Mouse (Mus musculus): Measurements from ENCODE around the gene Muc3.

DNA sequence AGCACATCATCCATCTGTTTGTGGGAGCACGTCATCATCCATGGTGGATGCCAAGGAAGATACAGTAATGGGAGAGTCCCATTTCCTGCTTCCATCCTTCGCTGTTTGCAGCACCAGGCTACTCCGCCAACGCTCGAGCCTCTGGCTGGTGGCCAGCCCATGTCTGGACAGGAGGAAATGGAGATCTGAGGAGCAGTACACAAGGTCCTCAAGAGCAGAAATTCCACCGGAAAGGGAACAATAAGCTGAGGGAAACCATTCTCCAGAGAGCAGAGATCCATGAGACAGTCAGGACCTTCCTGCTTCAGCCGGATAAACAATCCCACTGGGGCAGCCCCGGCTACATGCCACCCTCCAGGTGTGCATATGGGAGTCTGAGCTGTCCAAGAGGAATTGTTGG lies 61.7 kb downstream of the Muc3 start:
- TF ChIP-seq POLR2A (IDR thresholded peaks at IDR 0.05; ENCODE audit: borderline replicate concordance, low read depth, low read length), result no peak
- no peak for TF ChIP-seq CTCF (IDR thresholded peaks at IDR 0.05; ENCODE audit: low read depth, low read length)

All from bone marrow macrophage, adult 2 months (primary cell).